Mouse (Mus musculus): ENCODE data around the gene Iars2. TPM values are rescaled to one million over a fixed set of nuclear protein-coding genes. Genes with fewer than 3 reads are reported as not detected.

The Iars2 gene
- polyA plus RNA-seq, 1 experiment from 2014 or later, result 52.7 TPM

- Histone ChIP-seq H3K36me3 (ENCODE audit: control insufficient read depth, insufficient read depth, low read length) (peaks cover 66% of the 10 kb centered on the region), H3K27ac (ENCODE audit: low read depth) (peak overlapping the region; percentile 51), H3K9ac (ENCODE audit: low read length) (no peak overlapping the region), H3K27me3 (replicated peaks; ENCODE audit: control insufficient read depth, insufficient read depth, low read length) (no peaks in the 10 kb centered on the region), H3K9me3 (ENCODE audit: control insufficient read depth, low read length) (no peaks in the 10 kb centered on the region), H3K4me3 (ENCODE audit: low read depth, low read length) (no peak overlapping the region), H3K4me2 (ENCODE audit: low read length) (no peak overlapping the region), H3K4me1 (replicated peaks; ENCODE audit: control insufficient read depth, insufficient read depth, low read length) (no peaks in the 10 kb centered on the region)
- 68% methylated on average over 8 of the region's 8 CpGs for WGBS
- peak; percentile 85 for ATAC-seq (replicated peaks; ENCODE audit: low FRiP score, low TSS enrichment, low read depth)
- DNase-seq (ENCODE audit: low spot score), result no peak
Observed at GRCm38 (mm10) chr1:185270403-185271097, 58.6 kb downstream of the Iars2 start.

- Histone ChIP-seq H3K9me3 (ENCODE audit: control insufficient read depth, low read length) (no peaks in the 10 kb centered on the region), H3K4me2 (ENCODE audit: low read length) (no peak overlapping the region), H3K27me3 (replicated peaks; ENCODE audit: control insufficient read depth, insufficient read depth, low read length) (no peaks in the 10 kb centered on the region), H3K27ac (ENCODE audit: low read depth) (no peak overlapping the region; the same call in 1 of the 2 replicates), H3K9ac (ENCODE audit: low read length) (no peak overlapping the region), H3K36me3 (ENCODE audit: control insufficient read depth, insufficient read depth, low read length) (peaks cover 64% of the 10 kb centered on the region), H3K4me1 (replicated peaks; ENCODE audit: control insufficient read depth, insufficient read depth, low read length) (no peaks in the 10 kb centered on the region), H3K4me3 (ENCODE audit: low read depth, low read length) (no peak overlapping the region)
- ATAC-seq (replicated peaks; ENCODE audit: low FRiP score, low TSS enrichment, low read depth) (no peak), DNase-seq (ENCODE audit: low spot score) (no peak)
- WGBS, result 90% methylated on average over 4 of the region's 4 CpGs
Observed at GRCm38 (mm10) chr1:185268675-185269074, 60.5 kb downstream of the Iars2 start.

- 52% methylated on average over 14 of the region's 14 CpGs for WGBS
- ATAC-seq (replicated peaks; ENCODE audit: low FRiP score, low TSS enrichment, low read depth), result 0 out of 2 replicates have a peak, but pooled peaks have one; percentile 50
- peak; percentile 63 for DNase-seq (ENCODE audit: low spot score)
Observed at GRCm38 (mm10) chr1:185262565-185262964, 66.6 kb downstream of the Iars2 start.

GRCm38 (mm10) chr1:185256753-185257152, 72.4 kb downstream of the Iars2 start:
- ATAC-seq (replicated peaks; ENCODE audit: low FRiP score, low TSS enrichment, low read depth) (no peak; the same call in 1 of the 2 replicates), DNase-seq (ENCODE audit: low spot score) (no peak)
- 39% methylated on average over 3 of the region's 3 CpGs for WGBS
- H3K27me3 ChIP-seq (replicated peaks; ENCODE audit: control insufficient read depth, insufficient read depth, low read length), result no peaks in the 10 kb centered on the region
- no peak overlapping the region for H3K9ac ChIP-seq (ENCODE audit: low read length)
- no peaks in the 10 kb centered on the region for H3K9me3 ChIP-seq (ENCODE audit: control insufficient read depth, low read length)
- H3K36me3 ChIP-seq (ENCODE audit: control insufficient read depth, insufficient read depth, low read length), result peaks cover 66% of the 10 kb centered on the region
- no peak overlapping the region for H3K27ac ChIP-seq (ENCODE audit: low read depth)
- no peaks in the 10 kb centered on the region; the same call in 1 of the 2 replicates for H3K4me1 ChIP-seq (replicated peaks; ENCODE audit: control insufficient read depth, insufficient read depth, low read length)
- no peak overlapping the region for H3K4me2 ChIP-seq (ENCODE audit: low read length)
- no peak overlapping the region for H3K4me3 ChIP-seq (ENCODE audit: low read depth, low read length)

More at GRCm38 (mm10) chr1:185262565-185262964, 66.6 kb downstream of the Iars2 start:
- peaks cover 80% of the 10 kb centered on the region for H3K36me3 ChIP-seq (ENCODE audit: control insufficient read depth, insufficient read depth, low read length)
- H3K4me3 ChIP-seq (ENCODE audit: low read depth, low read length), result no peak overlapping the region
- no peak overlapping the region for H3K9ac ChIP-seq (ENCODE audit: low read length)
- no peaks in the 10 kb centered on the region for H3K4me1 ChIP-seq (replicated peaks; ENCODE audit: control insufficient read depth, insufficient read depth, low read length)
- no peak overlapping the region for H3K4me2 ChIP-seq (ENCODE audit: low read length)
- H3K27me3 ChIP-seq (replicated peaks; ENCODE audit: control insufficient read depth, insufficient read depth, low read length), result no peaks in the 10 kb centered on the region
- H3K27ac ChIP-seq (ENCODE audit: low read depth), result no peak overlapping the region
- no peaks in the 10 kb centered on the region for H3K9me3 ChIP-seq (ENCODE audit: control insufficient read depth, low read length)

- Histone ChIP-seq H3K4me3 (ENCODE audit: low read depth, low read length) (no peak overlapping the region), H3K9me3 (ENCODE audit: control insufficient read depth, low read length) (no peaks in the 10 kb centered on the region), H3K27me3 (replicated peaks; ENCODE audit: control insufficient read depth, insufficient read depth, low read length) (no peaks in the 10 kb centered on the region), H3K4me1 (replicated peaks; ENCODE audit: control insufficient read depth, insufficient read depth, low read length) (no peaks in the 10 kb centered on the region; the same call in 1 of the 2 replicates), H3K36me3 (ENCODE audit: control insufficient read depth, insufficient read depth, low read length) (peaks cover 66% of the 10 kb centered on the region), H3K9ac (ENCODE audit: low read length) (no peak overlapping the region), H3K4me2 (ENCODE audit: low read length) (no peak overlapping the region), H3K27ac (ENCODE audit: low read depth) (no peak overlapping the region)
- ATAC-seq (replicated peaks; ENCODE audit: low FRiP score, low TSS enrichment, low read depth), result no peak
- 93% methylated on average over 12 of the region's 12 CpGs for WGBS
- no peak for DNase-seq (ENCODE audit: low spot score)
Observed at GRCm38 (mm10) chr1:185255336-185255735, 73.9 kb downstream of the Iars2 start.

GRCm38 (mm10) chr1:185253140-185253892, 75.9 kb downstream of the Iars2 start:
- no peaks in the 10 kb centered on the region for H3K27me3 ChIP-seq (replicated peaks; ENCODE audit: control insufficient read depth, insufficient read depth, low read length)
- H3K4me1 ChIP-seq (replicated peaks; ENCODE audit: control insufficient read depth, insufficient read depth, low read length), result no peaks in the 10 kb centered on the region; the same call in 1 of the 2 replicates
- H3K9ac ChIP-seq (ENCODE audit: low read length), result no peak overlapping the region
- H3K4me3 ChIP-seq (ENCODE audit: low read depth, low read length), result no peak overlapping the region
- 57% methylated on average over 12 of the region's 12 CpGs for WGBS
- H3K4me2 ChIP-seq (ENCODE audit: low read length), result no peak overlapping the region
- peak overlapping the region; percentile 38; the same call in 1 of the 2 replicates for H3K27ac ChIP-seq (ENCODE audit: low read depth)
- peaks cover 65% of the 10 kb centered on the region for H3K36me3 ChIP-seq (ENCODE audit: control insufficient read depth, insufficient read depth, low read length)
- DNase-seq (ENCODE audit: low spot score) (peak; percentile 62), ATAC-seq (replicated peaks; ENCODE audit: low FRiP score, low TSS enrichment, low read depth) (peak; percentile 73)
- no peaks in the 10 kb centered on the region for H3K9me3 ChIP-seq (ENCODE audit: control insufficient read depth, low read length)

- H3K36me3 ChIP-seq (ENCODE audit: control insufficient read depth, insufficient read depth, low read length), result peaks cover 72% of the 10 kb centered on the region
Observed at GRCm38 (mm10) chr1:185252351-185252750, 76.8 kb downstream of the Iars2 start.

GRCm38 (mm10) chr1:185248728-185249127, 80.5 kb downstream of the Iars2 start:
- ATAC-seq (replicated peaks; ENCODE audit: low FRiP score, low TSS enrichment, low read depth) (no peak), DNase-seq (ENCODE audit: low spot score) (no peak)
- Histone ChIP-seq H3K4me1 (replicated peaks; ENCODE audit: control insufficient read depth, insufficient read depth, low read length) (no peaks in the 10 kb centered on the region), H3K9ac (ENCODE audit: low read length) (no peak overlapping the region), H3K4me2 (ENCODE audit: low read length) (no peak overlapping the region), H3K27ac (ENCODE audit: low read depth) (no peak overlapping the region), H3K4me3 (ENCODE audit: low read depth, low read length) (no peak overlapping the region), H3K27me3 (replicated peaks; ENCODE audit: control insufficient read depth, insufficient read depth, low read length) (no peaks in the 10 kb centered on the region), H3K36me3 (ENCODE audit: control insufficient read depth, insufficient read depth, low read length) (peaks cover 69% of the 10 kb centered on the region), H3K9me3 (ENCODE audit: control insufficient read depth, low read length) (no peaks in the 10 kb centered on the region)
- 71% methylated on average over 8 of the region's 8 CpGs for WGBS

More at GRCm38 (mm10) chr1:185252351-185252750, 76.8 kb downstream of the Iars2 start:
- H3K4me1 ChIP-seq (replicated peaks; ENCODE audit: control insufficient read depth, insufficient read depth, low read length), result no peaks in the 10 kb centered on the region; the same call in 1 of the 2 replicates
- no peak overlapping the region for H3K4me3 ChIP-seq (ENCODE audit: low read depth, low read length)
- 72% methylated on average over 3 of the region's 3 CpGs for WGBS
- DNase-seq (ENCODE audit: low spot score), result no peak
- peak overlapping the region; percentile 36; the same call in 1 of the 2 replicates for H3K27ac ChIP-seq (ENCODE audit: low read depth)
- no peaks in the 10 kb centered on the region for H3K27me3 ChIP-seq (replicated peaks; ENCODE audit: control insufficient read depth, insufficient read depth, low read length)
- H3K9me3 ChIP-seq (ENCODE audit: control insufficient read depth, low read length), result no peaks in the 10 kb centered on the region
- no peak overlapping the region for H3K4me2 ChIP-seq (ENCODE audit: low read length)
- no peak overlapping the region for H3K9ac ChIP-seq (ENCODE audit: low read length)
- peak; percentile 72; the same call in 1 of the 2 replicates for ATAC-seq (replicated peaks; ENCODE audit: low FRiP score, low TSS enrichment, low read depth)

Data from intestine, embryonic 14.5 days (tissue).